Mouse (Mus musculus) cerebellum, postnatal 14 days (tissue): ENCODE measurements at regions not wholly inside any gene's neighbourhood (a gene's known extent, or its start where the extent isn't known, plus 50 kb on each side); places are given as distances from the start of the nearest gene placed in this dataset.
"Not testable (repeated sequence)": the region's sequence is repeated elsewhere in the genome, so short reads cannot be mapped to it uniquely, and the experiment has no call there.

ENCODE experiments used
- DNase-seq, 2 experiments: peaks; one replicate each; pipeline ENCODE4 v3.0.0; 2021; ENCODE audit warnings: mixed read lengths in 2 of 2

DNA sequence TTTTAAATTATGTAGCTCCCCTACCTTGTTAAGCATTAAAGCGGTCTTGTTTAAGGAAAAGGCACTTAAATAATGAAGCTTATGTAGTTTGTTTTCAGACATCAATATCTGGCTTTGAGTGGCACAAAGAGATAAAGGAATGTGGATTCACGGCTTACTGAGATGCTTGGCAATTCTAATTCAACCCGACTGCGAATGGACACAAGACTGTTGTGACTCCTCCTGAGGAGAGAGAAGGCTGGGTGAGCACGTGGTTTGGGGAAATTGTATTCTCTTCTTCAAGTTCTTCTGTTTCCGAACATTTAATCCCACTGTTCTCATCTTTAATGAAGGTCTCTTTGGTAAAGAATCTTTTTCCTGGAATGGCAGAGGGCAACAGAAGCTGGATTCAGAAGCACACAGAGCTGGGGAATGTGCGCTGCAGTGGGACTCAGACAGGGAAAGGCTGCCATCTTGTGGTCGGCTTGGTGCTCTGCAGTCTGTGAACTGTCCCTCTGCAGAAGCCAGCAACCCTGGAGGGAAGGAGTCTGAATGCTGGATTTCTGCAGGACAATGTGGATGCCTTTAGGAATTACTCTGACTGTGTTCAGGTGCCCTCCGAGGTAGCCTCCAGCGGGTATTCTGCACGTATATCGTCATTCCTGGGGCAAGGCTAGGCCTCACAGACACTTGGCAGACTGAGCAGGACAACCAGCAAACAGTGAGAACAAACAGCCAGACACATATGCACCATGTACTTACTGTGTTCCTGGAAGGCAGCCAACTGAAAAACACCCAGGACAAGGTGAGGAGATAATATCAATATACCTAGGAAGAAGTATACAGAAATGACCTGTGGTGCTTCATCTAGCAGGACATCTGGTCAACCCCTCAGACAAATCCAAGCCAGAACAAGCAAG lies 54.0 kb upstream of the Pax1 start:
- DNase-seq, result peak; percentile 88 to 90

DNA sequence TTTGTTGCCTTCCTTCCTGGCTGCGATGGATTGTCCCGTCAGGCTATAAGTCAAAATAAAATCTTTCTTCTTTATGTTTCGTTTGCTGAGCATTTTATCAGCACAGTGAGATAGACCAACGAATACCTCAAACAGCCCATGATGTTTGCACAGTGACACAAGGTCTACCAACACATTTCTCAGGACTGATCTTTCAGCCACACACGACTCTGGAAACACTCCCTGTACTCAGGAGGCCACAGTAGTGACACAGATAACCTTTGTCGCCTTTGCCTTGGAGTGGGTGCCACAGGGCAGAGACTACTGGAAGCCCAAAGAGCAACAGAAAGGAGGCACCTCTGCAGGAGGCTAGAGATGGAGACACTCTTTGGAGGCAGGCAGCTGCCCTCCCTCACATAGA lies 55.0 kb upstream of the Pax1 start:
- no peak for DNase-seq

DNA sequence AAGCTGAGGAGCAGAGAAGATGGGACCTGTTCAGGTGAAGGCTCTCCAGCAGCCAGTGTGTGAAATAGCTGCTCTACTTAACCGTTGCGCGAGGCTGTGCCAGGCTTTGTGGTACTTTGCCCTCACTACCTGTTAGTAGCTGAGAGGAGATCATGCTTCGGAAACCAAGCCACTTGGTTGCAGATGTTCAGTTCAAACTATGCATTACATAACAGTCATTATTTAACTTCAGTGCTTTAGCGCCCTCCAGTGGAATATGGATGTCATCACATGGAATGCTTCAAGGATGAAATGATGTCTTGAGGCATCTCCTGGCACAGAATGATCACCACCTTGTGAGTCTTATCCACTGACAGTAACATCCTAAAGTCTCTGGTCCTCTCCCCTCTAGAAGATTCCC lies 56.5 kb upstream of the Pax1 start:
- peak; percentile 43 to 50 for DNase-seq

DNA sequence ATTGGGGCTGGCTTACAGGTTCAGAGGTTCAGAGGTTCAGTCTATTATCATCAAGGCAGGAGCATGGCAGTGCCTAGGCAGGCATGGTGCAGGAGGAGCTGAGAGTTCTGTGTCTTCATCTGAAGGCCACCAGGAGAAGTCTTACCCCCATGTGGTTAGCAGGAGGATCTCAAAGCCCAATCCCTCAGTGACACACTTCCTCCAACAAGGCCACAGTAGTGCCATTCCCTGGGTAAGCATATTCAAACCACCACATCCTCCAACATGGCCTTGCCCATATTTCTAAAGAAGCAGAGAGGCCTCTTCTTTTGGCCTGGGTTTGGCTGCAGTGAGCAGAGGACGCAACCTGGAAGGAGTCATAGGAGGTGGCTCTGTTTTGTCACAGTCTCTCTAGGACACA lies 61.2 kb upstream of the Pax1 start:
- DNase-seq, result no peak

DNA sequence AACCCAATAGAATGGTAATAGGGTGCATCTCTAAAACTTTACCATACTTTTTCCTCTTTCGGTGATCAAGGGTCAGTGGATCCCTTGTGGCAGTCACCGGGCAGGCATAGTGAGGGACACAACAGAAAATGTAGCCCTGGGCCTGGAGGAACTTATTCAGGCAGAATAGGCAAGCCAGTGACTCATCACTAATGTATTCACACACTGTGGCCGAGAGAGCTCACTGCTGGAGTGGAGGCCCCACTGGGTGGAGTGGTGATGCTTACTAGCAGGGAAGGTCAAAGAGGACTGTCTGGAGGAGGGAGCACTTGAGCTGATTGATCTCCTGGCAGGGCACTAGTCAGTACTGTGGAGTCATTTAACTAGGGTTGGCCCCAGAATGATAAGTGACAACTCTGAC lies 62.4 kb upstream of the Pax1 start:
- no peak for DNase-seq

DNA sequence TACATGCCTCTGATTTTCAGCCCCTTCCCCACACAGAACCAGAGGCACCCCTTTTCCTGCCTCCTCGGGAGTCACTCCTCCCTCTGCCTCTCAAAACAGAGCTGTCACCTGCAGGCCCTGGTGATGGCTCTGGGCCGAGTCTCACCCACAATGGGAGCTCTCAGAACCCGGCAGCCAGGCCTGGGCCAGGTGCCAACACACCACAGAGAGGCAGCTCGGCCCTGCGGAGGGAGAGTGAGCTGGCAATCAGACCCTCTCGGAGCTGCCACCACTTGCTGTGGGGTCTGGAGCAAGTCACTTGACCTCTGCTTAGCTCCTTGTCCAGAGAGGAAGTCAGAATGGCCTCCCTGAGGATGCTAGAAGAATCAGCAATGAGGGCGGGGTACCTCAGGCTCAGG lies 63.2 kb upstream of the Pax1 start:
- DNase-seq, result peak; percentile 95 to 96

DNA sequence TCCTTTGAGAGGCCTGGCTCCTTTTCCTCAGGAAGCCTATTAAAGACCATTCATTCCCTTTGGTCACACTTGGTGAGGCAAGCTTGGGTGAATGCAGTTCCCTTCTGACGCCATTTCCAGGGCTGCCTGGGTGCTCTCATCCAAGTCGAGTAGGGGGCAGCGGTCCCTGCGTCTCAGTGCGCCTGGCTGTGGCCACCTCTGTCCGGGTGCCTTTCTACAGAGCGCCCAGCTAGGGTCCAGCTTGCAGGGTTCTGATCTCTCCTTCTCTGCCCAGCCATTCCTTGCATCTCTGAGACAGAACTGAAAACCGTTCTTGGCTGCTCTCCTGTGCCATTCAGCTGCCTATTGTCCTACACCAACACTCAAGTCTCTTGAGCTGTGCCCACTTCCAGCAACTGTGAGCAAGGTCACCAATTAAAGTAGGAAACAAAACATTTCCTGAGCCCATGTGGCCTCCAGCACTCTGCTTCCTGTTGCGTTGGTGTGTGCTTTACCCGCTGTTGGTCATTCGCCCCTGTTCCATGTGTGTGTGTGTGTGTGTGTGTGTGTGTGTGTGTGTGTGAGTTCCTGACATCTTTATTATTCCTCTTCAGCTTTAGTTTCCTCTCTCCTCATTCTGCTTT lies 63.7 kb upstream of the Pax1 start:
- DNase-seq, result peak in 1 of 2 experiments; percentile 25

DNA sequence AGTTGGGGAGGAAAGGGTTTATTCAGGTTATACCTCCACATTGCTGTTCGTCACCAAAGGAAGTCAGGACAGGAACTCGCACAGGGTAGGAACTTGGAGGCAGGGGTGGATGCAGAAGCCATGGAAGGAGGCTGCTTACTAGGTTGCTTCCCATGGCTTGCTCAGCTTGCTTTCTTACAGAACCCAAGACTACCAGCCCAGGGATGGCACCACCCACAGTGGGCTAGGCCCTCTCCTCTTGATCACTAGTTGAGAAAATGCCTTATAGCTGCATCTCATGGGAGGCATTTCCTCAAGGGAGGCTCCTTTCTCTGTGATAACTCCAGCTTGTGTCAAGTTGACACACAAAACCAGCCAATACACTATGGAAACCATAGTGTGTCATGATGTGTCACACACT lies 66.8 kb upstream of the Pax1 start:
- DNase-seq, result not testable (repeated sequence)

DNA sequence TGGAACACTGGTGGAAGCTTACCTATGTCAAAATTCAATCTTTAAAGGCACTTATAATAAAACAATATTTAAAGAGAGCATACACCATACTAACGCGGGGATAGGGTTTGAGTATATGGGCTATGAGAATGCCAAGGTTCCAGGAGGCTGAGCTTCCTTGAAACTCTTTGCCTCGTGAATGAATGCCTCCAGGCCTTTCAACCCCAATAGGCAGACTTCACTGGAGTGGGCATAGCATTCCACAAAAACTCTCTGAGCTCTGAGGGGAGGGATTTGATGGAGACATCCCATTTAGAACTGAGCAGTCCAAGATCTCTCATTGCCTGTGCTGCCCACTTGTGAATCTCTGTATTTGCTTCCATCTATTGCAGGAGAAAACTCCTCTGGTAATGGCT lies 68.4 kb upstream of the Pax1 start:
- DNase-seq, result no peak

DNA sequence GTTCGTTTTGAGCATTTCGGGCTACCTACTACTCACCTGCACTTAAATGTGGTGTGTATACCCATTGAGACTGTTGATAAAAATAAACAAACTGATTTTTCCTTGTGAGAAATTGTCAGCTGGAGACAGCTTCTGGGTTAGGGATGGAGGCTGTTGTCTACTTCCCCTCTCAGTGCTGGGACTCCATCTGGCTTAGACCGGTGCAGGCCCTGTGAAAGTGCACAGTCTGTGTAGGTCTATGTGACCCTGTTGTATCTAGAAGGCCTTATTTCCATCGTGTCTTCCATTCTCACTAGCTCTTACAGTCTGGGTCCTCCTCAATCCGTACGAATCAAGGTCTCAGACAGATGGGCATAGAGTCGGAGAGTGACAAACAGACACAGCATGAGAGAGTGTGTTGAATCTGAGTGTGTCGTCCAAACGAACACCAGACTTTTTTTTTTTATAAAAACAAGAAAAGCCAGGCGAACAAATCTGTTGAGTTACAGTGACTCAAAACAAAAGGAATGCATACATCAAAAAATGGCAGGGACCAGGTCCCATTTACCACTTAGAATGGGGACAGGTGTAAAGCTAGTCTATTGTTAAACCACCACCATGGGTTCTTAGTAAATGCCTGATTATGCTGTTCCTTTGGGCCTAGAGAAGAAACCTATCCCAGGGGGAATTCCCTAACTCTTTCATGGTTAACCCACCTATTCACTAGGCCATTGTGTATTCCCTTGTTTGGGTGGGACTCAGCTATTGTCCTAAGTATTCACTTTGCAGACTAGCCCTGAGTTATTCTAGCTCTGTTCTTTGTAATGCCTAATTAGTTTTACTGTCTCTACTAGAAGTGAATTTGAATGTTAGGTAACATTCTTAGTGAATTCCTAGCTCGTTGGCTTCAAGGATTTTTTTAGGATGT lies 69.1 kb upstream of the Pax1 start:
- no peak for DNase-seq

DNA sequence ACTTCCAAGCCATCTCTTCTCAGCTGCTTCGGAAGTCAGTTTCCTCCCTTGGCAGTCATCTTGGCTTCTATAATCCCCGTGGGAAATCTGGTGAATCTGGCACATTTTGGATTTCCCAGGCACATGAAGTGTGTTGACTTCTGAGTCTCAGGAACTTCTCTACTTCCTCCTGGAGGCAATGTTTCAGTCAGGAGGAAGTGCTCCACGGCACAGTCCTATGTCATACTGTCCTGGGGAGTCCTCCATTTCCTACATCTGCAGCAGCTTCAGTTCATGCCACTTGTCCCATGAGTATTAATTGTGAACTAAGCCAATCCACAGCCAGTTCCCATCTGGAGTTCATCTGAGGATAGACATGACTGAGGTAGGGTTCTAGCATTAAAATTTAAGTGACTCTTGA lies 78.3 kb upstream of the Pax1 start:
- DNase-seq, result no peak

DNA sequence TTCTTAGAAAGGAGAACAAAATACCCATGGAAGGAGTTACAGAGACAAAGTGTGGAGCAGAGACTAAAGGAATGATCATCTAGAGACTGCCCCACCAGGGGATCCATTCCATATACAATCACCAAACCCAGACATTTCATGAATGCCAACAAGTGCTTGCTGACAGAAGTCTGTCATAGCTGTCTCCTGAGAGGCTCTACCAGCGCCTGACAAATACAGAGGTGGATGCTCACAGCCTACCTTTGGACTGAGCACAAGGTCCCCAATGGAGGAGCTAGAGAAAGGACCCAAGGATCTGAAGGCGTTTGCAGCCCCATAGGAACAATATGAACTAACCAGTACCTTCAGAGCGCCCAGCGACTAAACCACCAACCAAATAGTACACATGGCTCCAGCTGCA lies 83.6 kb upstream of the Nkx2-2 start:
- no peak for DNase-seq

DNA sequence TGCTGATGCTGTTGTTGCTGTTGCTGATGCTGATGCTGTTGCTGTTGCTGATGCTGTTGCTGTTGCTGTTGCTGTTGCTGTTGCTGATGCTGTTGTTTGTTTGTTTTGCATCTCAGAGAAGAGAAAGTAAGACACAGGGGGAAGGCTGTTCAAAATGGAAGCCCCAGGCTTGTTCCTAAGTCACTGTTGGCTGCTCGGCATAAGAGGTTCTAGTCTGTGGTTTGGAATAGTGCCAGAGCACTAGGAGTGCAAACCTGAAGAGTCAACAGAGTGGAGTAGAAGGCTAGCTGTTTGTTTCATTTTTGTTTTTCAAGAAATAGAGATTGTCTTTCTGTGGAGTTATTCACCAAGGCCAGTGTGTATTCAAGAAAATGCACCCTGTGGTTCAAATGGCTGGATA lies 75.1 kb upstream of the Nkx2-2 start:
- DNase-seq, result no peak

DNA sequence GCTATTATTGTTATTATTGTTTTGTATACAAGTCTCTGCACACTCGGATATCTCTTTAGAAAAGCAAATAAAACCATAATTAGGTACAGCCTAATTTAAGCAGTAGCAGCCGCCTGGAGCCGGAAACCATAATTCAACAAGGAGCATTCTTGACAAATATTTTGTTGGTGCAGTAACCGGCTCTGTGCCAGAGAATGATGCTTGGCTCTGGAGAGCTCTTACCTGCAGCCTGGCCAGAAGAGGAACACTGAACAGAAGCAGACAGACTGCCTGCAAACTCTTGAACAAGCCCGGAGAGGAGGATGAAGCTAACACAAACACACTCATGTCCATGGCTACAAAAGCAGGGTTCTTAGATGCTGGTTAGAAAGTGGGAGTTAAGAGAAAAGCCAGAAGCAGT lies 73.9 kb upstream of the Nkx2-2 start:
- DNase-seq, result no peak

DNA sequence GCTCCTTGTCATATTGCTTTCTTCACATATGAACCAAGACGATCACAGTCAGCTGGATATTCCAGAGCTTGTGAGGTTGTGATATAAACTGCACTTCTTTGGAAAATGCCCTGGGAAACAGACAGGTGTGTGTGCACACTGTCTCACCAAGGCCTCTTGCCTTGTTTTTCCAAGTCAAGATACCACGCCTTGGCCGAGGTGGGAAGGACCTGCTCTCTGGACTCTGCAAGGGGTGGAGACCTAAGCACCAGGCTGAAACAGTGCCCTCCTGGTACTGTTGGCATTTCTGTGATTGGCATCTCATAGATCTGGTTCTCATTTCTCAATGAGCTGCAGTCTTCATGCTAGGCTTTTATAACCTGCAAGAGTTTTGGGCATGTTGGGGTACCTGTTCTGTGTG lies 73.2 kb upstream of the Nkx2-2 start:
- no peak for DNase-seq

DNA sequence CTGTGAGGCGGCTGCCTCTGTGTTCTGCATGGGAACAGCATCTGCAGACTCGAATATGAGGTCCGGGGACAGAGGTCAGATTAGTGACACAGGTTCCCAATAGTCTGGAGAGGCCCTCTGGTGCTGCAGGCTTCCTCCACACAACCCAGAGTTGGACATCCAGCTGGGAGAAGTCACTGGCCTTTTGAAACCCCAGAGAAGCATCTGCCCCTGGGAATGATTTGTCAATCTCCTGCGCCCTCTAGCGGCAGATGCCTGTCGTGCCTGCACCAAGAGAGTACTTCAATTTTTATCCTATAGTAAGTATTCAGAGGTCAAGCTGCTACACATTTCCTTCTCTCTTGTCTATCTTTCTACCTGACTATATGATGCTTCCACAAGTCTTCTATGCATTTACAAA lies 62.7 kb upstream of the Nkx2-2 start:
- peak; percentile 67 to 79 for DNase-seq

DNA sequence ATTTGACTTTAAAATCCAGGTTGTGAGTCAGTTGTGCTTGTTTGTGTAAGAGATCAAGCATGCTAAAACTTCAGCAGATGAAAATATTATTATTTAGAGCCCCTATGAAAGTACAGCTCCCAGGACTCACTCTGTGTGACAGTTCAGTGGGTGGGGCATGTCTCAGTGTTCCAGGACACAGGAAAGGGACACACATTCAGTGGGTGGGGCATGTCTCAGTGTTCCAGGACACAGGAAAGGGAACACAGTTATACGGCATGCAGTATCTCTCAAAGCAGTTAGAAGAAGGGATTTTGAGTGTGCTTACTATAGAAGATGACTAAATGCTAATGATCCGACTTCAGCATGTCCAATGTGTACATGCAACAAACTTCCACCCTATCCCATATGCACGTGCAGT lies 60.9 kb upstream of the Nkx2-2 start:
- DNase-seq, result no peak

DNA sequence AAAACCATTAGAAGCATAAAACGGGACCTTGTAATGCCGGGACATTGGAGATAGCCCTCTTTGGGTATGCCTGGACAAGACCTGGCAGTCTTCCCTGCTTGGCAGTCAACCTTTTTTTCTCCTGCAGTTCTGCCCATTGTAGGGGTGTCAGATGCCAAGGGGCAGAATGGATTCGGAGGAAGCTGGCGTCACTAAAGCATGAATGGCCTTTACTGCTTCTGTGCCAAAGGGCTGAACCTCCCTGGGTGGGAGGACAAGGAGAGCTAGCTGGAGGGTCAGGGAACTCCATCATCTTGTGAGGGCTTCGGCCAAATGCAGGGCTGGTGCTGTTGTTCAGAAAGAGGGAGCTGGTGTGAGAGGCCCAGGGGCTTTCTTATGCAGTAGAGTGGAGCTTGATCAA lies 60.1 kb upstream of the Nkx2-2 start:
- peak; percentile 59 for DNase-seq

DNA sequence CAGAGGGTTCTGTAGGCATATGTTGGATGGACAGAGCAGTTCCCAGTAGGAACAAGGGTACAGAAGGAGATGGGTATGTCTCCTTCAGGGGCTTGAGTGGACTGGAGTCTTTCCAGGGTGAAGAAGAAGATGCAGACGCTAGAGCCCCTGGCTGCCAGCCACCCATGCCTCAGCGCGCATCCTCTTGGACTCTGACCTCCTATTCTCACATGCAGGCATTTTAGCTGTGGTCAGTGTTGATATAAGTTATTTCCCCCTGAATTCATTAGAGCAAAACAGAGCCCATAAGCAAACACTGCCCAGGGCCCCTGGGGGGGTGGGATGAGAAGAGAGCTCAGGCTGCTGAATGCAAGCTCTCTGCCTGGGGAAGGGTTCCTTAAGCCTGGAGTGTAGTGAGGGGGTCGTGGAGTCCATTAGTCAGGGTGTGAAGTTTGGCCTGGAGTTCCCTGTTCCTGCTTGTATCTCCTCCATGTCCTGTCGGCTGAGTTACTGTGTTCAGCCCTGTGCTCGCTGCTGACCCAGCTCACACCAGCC lies 54.0 kb upstream of the Nkx2-2 start:
- no peak for DNase-seq

DNA sequence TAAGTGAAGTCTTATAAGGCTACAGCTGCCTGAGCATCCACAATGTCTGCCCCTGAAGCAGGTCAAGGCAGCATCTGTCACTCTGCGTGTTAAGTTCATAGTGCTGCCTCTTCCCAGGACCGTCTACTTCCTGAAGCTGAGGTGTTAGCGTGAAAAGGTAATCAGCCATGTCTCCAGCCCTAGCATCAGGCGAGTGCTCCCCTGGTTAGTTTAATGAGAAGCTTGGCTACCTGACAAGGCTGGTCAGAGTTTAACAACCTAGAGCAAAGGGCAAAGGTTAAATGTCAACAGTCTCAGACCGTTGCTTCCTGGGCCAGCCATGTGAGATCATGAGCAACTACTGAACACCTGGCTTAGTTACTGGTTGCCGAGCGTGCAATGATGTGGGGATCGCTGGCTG lies 53.2 kb upstream of the Nkx2-2 start:
- no peak for DNase-seq

DNA sequence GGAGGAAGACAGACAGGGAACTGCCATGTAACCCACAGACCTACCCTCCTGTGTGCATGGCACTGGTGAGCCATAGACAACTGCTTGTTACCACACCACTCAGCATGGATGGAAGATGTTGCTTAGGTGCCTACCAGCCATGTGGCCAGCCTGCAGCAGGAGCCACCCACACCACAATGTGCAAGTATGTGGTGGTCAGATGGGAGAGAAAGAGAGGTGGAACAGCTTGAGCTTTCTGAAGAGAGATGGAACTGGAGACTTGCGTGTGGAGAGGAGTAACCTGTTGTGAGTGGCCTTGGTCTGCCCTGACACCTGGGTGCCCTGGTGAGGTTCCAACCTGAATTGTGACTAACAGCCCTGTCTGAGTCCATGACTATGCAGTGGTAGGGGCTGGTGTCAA lies 50.4 kb upstream of the Nkx2-2 start:
- DNase-seq, result no peak
